Mouse (Mus musculus): Measurements from ENCODE around the gene Dctn2.

The Dctn2 gene

GRCm38 (mm10) chr10:127266112-127267091 lies at the start of gene Dctn2:
Gene Dctn2 (plus strand): TSS chr10:127266368.
- DNase-seq: peak; percentile 95

- peak in 1 of 2 experiments; percentile 11 for DNase-seq
Observed at GRCm38 (mm10) chr10:127216456-127216855, 49.7 kb upstream of the Dctn2 start.

- DNase-seq: no peak
Observed at GRCm38 (mm10) chr10:127217177-127217576, 49.0 kb upstream of the Dctn2 start.

GRCm38 (mm10) chr10:127218339-127218738 lies 47.8 kb upstream of the Dctn2 start:
- no peak for DNase-seq

GRCm38 (mm10) chr10:127225213-127225612 lies 41.0 kb upstream of the Dctn2 start:
- DNase-seq: no peak

GRCm38 (mm10) chr10:127225732-127226131 lies 40.4 kb upstream of the Dctn2 start:
- DNase-seq: no peak

- DNase-seq: peak; percentile 33 to 51
Observed at GRCm38 (mm10) chr10:127226318-127226895, 39.8 kb upstream of the Dctn2 start.

GRCm38 (mm10) chr10:127227163-127227562 lies 39.0 kb upstream of the Dctn2 start:
- DNase-seq: no peak

GRCm38 (mm10) chr10:127228897-127229296 lies 37.3 kb upstream of the Dctn2 start:
- peak; percentile 76 to 84 for DNase-seq

GRCm38 (mm10) chr10:127230693-127231092 lies 35.5 kb upstream of the Dctn2 start:
- no peak for DNase-seq

- DNase-seq: no peak
Observed at GRCm38 (mm10) chr10:127231741-127232140, 34.4 kb upstream of the Dctn2 start.

- DNase-seq: peak in 1 of 2 experiments; percentile 50
Observed at GRCm38 (mm10) chr10:127233141-127233540, 33.0 kb upstream of the Dctn2 start.

GRCm38 (mm10) chr10:127236541-127236940 lies 29.6 kb upstream of the Dctn2 start:
- DNase-seq: no peak

- DNase-seq: no peak
Observed at GRCm38 (mm10) chr10:127238241-127238824, 27.8 kb upstream of the Dctn2 start.

GRCm38 (mm10) chr10:127250810-127251209 lies 15.4 kb upstream of the Dctn2 start:
- DNase-seq: no peak

- peak; percentile 54 to 72 for DNase-seq
Observed at GRCm38 (mm10) chr10:127255625-127256345, 10.4 kb upstream of the Dctn2 start.

GRCm38 (mm10) chr10:127257790-127258189 lies 8.4 kb upstream of the Dctn2 start:
- no peak for DNase-seq

- no peak for DNase-seq
Observed at GRCm38 (mm10) chr10:127258489-127258888, 7.7 kb upstream of the Dctn2 start.

- peak; percentile 52 to 55 for DNase-seq
Observed at GRCm38 (mm10) chr10:127261706-127262547, 4.2 kb upstream of the Dctn2 start.

- peak; percentile 81 to 91 for DNase-seq
Observed at GRCm38 (mm10) chr10:127262548-127263398, 3.4 kb upstream of the Dctn2 start, which contains the start of gene Kif5a. Gene Kif5a (minus strand): TSS chr10:127263348.

- no peak for DNase-seq
Observed at GRCm38 (mm10) chr10:127263631-127264030, 2.5 kb upstream of the Dctn2 start.

Measured in cerebellum, postnatal 14 days (tissue).